Mouse (Mus musculus) fibroblast of lung, adult 2 months (primary cell): ENCODE measurements around the gene Pex26.

ENCODE experiments used
- DNase-seq: peaks from one replicate; pipeline ENCODE4 v3.0.0-alpha.2; 2011; ENCODE audit warnings: low read depth

Pex26 gene

DNA sequence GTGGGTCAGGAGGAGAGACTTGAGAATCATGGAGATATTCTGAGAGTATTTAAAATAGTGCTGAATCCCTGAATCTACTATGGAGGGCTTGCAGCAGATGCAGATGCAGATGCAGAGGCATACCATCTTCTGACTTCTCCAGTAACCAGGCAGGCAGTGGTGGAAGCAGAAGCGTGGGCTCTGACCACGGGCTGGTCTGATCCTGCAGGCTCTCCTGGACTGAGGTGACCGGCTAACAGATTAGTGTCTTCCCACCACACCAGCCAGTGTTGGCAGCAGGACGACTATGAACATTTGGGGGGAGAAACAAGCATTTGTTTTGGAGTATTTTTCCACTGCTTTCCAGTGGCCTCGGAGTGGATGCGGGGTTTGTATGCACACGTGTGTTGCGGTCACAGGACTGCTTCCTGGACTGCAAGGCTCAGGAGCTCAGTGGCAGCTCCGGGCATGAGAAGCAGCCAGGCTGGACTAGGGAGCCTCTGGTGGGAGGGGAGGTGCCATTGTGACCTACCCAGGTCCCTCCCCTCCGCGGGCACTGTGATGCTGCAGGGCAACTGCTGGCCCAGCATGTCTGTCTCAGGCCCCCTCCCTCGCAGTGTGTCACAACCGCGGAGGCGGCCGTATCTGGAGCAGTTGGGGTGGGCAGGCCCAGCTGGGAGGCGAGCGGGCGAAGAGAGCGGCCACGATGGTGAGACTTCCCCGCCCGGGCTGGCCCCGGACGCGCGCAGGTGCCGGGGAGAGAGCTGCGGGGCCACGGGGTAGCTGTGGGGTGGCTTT is 26.9 kb downstream of the Pex26 start, which contains the start of gene Tuba8:
Gene Tuba8 (plus strand): TSS at position 548 of the 777 bp plus-strand sequence.
- no peak for DNase-seq

DNA sequence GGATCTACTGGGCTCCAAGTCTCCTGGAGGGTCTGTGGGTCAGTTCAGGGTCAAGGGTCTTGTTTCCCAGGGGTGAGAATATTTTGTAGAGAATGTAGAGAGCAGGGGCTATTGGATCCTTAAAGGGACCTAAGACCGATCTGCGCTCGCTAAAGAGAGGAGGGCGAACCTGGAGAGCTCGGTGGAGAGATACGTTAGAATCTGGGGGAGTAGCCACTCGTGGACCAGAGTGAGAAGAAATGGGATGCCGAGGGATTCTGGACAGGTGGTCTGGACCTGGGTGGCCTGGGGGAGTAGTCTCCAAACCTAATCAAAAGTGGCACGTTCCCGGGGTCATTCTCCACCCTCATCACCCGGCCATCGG is 27.4 kb downstream of the Pex26 start:
- no peak for DNase-seq

DNA sequence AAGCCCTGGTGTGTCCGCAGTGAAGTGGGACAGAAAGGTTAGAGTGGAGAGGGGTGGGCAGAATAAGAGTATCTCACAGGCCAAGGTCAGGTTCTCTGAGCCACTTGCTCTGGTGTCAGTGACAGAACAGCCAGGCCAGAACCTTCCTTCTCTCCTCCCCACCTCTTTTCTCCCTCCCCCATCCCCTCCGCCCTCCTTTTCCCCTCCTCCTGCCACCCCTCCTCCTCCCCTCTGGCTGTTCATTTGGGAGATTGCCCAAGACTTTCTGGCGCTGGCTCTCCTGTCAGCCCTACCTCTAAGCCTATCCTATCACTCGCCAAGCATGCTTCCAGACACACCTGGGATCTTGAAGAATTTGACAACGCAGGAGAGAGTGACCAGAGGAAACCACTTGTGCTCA is 28.3 kb downstream of the Pex26 start:
- DNase-seq, result no peak

DNA sequence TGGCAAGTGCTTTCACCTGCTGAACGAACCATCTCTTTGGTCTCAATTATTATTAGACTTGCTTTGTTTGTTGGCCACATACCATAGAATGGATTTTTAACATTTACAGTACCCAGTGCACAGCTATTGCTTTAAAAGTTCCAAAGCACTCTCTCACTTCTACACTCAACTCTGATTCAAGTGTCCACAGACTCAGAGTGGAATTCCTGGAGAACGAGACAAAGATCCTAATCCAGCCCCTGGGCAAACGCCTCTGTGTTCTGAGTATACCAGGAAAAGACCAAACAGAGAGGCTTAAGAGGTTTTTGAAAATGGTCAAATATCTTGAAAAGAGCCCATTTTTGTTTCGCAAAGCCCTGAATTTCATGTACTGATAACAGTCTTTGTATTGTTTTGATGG is 29.5 kb downstream of the Pex26 start:
- no peak for DNase-seq

DNA sequence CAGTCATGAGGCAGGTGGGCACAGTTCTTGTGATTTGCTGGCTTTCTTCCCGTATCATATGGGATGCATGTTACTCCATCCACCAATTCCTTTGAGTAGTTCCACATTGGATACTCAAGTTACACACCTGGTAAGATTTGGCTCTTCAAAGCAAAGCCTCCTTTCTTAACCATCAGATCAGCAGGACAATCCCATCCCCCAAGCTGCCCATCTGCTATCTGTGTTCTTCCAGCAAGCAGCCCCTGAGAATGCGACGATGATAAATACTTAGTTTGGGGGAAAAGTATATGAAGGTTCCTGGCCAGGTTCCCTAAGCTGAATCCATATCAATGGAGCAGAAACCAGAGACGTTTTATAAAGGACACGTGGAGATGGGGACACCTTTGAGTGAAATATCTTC is 30.8 kb downstream of the Pex26 start:
- no peak for DNase-seq

DNA sequence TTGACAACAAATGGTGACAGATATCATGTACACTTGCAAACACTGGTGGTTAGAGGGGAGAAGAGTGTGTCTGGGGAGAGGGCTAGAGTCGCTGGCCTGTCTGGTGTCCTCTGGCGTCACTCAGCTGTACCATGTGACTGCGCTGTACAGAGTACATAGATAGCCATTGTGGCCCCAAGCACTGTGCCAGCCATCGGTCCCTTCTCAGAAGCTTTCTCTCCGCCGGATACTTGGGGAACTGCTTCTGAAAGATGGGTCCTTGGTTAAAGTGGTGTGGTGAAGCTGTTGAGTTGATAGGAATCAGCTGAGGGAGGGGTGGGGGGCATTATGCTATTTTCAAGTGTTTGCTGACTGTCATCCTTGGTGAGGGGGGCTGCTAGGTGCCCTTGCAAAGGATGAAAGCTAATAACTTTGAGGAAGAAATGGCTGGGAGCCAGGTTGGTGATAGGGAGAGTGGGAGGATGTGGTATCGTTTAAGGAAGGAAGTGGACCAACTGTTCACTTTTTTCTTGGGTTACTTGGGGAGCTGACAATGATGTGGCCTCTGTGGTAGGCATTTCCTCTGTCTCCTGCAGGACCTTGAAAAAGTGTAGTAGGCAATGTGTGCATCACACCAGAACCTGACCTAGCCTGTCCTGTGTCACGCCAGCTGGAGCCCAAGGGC is 31.3 kb downstream of the Pex26 start:
- no peak for DNase-seq

DNA sequence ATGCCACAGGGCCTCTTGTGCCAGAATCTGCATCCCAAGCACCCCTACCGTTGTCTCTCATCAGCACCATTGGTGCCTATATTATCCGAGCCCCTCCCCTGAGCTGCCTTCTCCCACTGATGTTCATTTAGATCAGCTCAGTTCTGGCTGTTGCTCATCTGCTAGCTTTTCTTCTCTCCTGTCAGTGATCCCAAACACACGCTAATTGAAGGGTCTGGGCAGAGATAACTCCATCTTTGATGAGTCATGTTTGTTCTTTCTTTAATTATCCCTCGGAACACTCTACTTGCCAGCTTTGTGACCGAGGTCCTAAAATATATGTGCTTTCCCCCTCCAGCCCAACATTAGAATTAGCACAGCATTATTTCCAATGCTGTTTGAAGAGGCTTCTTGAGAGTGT is 31.9 kb downstream of the Pex26 start:
- no peak for DNase-seq

DNA sequence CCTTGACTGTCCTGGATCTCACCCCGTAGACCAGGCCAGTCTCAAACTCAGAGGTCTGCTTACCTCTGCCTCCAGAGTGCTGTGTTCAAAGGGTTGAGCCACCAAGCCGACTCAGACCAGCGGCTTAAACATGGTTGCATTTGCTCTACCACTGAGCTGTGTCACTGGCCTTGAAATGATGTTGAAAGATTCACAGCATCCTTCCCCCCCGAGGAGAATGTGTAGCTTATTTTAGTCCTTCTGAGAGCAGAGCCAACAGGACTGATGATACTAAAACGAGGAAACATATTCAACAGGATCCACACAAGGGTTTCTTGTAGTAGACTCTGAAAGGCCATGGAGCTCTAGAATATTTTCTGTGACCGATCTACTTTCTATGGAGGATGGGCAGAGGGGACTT is 32.4 kb downstream of the Pex26 start:
- no peak for DNase-seq

DNA sequence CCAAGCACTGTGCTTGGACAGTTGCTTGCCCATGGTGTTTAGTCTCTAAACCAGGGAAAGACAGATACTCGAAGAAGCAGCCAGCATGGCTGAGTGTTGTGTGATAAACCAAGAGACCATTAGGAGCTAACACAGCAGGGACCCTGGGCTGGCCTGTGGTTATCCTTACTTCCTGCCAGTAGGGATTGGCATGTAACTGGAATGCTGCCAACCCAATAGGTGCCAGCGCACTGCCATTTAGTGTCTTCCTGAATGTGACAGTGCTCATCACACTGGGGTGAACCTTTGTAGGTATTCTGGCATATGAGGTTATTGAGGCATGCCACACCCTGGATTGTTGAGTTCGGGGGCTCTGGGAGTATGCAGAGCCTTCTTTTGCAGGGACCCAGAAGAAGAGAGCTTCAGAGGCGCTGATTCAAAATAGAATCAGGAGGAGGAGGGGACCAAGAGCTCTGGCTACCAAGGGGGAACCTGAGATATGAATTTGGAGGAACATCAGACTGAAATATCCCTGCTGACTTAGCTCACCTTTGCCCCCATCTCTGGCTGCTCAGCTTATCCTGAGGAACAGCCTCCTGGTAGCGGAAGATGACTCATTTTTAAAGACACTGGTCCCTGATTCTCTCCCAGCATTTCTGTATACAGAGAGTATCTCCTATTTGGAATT is 33.3 kb downstream of the Pex26 start:
- DNase-seq, result no peak

DNA sequence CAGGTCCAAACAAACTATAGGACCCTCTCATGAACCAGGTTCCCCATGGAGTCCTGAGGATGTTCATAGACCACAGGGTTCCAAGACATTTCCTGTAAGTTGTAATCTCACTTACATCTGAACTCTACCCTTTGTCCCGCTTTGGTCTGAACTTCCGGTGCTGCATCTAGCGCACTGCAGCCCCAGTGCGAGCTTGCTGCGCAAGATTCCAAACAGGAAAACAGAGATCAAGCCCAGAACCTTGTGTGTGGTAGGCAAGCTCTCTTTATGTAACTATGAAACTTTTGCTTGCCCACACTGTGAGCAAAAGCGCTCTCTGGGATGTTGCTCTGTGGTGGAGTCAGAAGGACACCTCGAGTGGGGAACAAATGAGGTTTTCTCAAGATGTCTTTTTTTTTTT is 34.5 kb downstream of the Pex26 start:
- no peak for DNase-seq

DNA sequence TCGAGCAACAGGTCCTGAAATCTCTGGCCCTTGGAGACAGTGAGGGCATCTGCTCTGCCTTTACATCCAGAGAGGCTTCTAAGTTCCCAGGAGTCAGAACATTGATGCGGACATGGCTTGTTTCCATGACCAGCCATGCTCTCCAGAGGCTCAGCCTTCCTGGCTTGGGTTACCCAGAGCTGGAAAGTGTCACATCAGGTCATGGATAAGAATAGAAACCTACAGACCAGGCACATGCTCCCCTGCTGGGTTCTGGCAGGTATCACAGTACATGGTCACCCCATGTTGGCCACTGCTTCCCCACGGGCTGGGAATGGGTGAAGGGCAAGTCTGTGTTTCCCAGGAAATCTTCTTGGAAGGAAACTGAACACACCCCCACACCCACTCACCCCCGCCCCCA is 35.9 kb downstream of the Pex26 start:
- no peak for DNase-seq

DNA sequence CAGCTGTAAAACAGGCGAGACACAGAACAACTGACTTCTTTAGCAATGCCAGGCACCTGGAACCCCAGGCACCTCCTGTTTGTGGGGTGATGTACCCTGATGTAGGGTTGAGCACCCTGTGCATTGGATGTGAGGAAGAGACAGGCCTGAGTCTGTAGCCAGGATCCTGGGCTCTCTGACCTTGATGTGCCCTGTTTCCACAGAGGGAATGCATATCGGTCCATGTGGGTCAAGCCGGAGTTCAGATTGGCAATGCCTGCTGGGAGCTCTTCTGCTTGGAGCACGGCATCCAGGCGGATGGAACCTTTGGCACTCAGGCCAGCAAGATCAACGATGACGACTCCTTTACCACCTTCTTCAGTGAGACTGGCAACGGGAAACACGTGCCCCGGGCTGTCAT is 36.7 kb downstream of the Pex26 start:
- no peak for DNase-seq

DNA sequence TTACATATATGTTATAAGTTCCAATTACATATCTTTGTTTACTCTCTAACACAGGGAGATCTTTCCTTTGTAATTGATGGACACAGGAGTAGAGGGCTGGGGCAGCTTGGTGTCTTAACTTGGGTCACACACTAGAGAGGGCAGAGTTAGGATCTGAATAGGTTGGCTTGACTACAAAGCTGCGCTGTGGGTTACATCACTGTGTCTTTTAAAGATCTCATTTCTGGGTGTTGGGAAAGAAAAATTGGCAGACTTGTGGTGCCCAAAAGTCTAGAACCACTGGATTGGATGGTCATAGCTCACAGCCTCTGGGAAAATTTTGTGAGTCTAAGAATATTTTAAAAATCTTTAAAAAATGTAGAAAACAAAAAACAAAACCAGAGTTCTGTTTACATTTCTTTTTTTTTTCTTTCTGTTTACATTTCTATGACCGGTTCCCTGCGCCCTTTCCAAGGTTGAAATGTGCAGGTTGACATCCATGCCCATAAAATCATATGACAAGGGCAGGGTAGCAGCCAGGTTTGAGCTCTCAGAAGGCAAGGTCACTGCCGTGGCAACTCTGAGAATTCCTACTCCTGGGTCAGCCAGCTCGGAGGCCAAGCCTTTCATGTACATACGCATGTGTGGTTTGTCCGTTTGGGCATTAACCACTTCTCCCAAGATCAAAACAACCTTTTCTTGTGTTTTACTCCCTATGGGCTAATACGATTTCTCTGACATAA is 38.6 kb downstream of the Pex26 start:
- no peak for DNase-seq

DNA sequence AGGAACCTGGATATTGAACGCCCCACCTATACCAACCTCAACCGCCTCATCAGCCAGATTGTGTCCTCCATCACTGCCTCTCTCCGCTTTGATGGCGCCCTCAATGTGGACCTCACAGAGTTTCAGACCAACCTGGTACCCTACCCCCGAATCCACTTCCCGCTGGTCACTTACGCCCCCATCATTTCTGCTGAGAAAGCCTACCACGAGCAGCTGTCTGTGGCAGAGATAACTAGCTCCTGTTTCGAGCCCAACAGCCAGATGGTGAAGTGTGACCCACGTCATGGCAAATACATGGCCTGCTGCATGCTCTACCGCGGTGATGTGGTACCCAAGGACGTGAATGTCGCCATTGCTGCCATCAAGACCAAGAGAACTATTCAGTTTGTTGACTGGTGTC is 39.5 kb downstream of the Pex26 start:
- no peak for DNase-seq

DNA sequence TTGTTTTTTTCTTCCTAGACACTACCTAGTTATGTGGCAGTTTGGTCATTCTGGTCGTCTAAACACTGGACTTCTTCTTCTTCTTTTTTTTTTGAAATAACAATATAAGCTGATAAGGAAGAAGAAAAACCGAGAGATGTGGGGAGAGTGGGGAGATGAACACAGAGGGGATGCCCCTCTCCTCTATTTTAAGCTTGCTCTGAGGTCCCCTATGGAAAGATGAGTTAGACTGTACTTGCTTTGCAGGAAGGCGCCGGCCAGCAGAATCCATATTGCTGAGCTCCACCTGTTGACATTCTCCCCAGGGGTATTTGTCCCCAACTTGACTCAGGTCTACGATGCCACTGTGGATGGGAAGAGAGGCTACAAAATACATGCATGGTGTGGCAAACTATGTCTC is 40.6 kb downstream of the Pex26 start:
- no peak for DNase-seq

DNA sequence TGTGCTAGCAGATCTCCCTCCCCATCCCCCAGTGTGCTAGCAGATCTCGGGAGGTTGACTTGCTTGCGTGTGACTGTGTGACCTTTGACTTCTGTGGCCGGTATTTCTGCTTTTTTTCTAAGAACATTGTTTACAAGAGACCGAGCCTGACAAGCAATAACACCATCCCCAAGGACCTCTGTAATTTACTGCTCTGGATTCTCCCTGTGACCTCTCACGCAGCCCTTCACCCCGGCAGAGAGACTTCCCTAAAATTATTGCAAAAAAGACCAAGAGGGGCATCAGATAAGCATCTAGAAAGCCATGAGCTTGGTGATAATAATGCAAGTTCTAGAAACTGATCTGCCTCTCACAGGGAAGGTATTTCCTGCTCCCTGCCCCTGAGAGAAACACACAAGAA is 41.5 kb downstream of the Pex26 start:
- no peak for DNase-seq

DNA sequence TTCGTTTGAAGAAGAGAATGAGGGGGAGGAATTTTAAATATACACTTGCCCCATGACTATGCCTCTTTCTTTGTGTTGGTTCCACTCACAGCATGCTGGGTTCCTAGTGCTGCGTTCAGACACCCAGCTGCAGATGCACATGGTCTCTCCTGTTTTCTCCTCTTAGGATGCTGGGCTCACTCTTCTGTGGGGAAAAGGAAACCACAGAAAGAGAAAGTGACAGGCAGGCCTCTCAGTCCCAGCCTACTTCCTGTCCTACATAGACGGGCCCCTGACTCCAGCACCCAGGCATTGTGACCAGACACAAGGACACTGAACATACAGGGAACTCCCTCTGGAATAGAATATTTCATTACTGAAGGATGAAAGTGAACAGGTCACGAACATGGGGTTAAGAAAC is 42.6 kb downstream of the Pex26 start:
- no peak for DNase-seq

DNA sequence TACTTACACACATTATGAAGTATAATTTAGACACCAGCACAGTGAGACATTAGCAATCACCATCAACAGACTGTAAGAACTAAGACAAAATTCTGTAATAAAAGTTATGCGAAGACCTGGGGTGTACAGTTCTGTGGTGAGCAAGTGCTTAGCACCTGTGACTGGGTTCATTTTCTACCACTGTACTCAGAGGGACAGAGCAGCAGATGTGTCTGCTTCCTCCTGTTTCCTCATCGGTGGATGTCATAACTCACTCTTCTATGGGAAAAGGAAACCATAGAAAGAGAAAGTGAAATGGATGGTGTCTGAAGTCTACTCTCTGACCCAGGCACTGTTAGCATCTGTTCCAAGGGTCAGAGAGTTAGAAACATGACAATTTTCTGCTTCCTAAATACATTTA is 43.3 kb downstream of the Pex26 start:
- DNase-seq, result no peak

DNA sequence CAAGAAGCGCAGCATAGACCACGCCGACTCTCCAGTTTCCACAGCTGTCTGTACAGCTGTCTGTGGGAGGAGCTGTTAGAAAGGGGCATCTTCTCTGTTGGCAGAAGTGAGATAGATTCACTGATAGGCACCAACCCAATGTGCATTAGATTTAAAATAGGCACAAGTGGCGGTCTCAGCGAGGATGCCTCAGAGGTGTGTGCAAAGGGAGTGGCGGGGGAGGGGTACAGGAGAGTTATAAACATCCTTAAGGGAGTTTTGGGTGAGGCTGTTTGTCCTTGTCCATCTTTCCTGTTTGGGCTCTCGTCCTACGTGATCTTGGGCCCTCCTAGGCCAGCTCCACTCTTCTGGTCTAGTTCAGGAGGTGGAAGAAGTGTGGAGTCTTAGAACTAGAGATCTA is 45.0 kb downstream of the Pex26 start:
- no peak for DNase-seq

DNA sequence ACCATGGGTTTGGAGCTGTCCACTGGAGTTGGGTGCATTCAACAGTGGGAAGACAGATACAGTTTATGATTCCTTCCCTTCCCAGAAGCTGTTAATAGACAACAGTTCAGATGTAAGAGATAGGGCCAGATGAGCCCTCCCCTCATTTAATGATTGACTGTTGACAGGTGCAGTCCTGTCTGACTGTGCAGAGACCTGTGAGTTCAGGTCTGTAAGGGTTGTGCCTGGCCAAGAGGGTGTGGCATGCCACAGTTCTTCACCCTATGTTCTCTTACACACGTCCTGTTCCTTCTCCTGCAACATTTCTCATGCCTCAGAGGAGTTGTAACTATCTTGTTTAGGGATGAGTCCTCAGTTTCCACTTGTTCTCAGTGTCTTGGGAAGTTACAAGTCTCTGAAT is 49.2 kb downstream of the Pex26 start:
- no peak for DNase-seq

DNA sequence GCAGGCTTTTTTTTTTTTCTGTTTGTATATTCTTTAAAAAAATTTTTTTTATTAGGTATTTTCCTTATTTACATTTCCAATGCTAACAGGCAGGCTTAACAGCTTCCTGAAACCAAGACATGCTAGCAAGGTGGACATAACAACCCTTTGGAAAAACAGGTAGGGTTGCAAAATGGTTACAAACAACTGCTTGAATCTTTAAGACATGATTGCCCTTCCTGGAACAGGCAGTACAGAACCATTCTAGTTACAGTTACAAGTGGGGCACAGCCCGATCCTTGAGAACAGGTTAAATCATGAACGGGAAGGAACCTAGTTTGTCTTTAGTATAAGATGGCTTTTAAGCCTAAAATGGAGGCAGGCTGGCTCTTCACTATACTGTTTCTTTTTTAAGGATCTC is 52.9 kb downstream of the Pex26 start:
- no peak for DNase-seq

DNA sequence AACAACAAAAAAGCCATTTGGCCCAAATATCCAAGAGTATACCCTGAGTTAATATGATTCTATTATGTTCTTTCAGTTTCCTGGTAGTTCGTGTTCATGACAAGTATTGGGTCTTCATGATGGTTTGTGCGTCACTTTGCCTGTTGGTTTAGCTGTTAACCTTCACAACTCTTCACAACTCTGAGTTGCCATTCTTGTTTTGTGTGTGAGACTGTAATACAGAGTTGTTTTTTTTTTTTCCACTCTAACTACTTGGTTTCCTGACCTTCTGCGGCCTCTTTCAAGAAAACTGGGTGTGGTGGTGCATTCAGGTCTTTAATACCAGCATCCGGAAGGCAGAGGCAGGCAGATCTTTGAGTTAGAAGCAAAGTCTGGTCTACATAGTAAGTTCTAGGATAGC is 54.7 kb downstream of the Pex26 start:
- no peak for DNase-seq

DNA sequence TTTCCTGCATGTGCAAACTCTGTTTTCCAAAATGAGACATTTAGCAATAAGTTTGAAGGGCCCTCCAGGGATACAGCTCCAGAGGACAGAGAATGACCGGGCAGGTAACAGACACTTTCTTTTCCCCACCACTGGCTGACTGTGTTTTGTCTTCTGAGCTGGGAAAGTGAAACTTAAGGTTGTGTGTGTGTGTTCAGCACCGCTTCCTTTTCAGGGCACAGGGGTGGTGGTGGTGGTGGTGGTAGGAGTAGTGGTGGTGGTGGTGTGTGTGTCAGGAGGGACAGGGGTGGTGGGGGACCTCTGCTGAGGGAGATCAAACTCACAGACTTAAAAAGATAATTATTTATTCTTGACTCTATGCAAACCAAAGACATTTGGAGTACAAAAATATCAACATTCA is 58.3 kb downstream of the Pex26 start:
- DNase-seq, result no peak
